Mouse (Mus musculus) G1E (cell line): Measurements from ENCODE around the gene Ksr1.

ENCODE experiments used
- CTCF ChIP-seq: IDR thresholded peaks from 2 replicates; pipeline ENCODE4 v1.5.1; 2012; ENCODE audit warnings: low read depth, low read length, inconsistent platforms, mixed read lengths
- POLR2AphosphoS5 ChIP-seq: IDR thresholded peaks from 2 replicates; pipeline ENCODE4 v1.6.1; 2012; ENCODE audit warnings: low read depth, low read length, inconsistent platforms; ENCODE audit not compliant: insufficient replicate concordance

DNA sequence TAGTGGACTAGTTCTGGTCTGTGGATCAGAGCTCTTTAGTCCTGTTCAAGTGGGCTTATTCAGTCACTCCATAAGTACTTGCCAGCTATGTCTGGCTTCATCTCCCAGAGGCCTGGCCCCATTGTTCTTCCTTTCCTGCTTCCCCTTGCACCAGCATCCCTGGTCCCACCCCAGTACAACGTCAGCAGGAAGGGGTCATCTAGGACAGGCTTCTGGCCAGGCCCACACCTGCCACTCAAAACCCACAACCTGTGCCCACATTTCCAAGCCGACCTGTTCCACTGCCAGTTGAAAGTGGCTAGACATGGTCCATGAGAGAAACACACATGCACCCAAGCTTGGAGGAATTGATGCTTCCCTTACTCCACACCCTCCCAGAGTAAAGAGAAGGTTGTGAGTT, 90.2 kb downstream of the Ksr1 start:
- TF ChIP-seq CTCF (no peak), POLR2AphosphoS5 (no peak)
